Mouse (Mus musculus) T-helper 2 cell (primary cell): ENCODE results near the gene Zgrf1.

Experiments used
- in situ Hi-C: fragments of 300-600 bp; cut with MboI, MseI; formaldehyde crosslinking; loops from one replicate; pipeline ENCODE4 v1.15.1; 2025; ENCODE audit warnings: high pct_unique_total_duplicates

Zgrf1 gene

DNA sequence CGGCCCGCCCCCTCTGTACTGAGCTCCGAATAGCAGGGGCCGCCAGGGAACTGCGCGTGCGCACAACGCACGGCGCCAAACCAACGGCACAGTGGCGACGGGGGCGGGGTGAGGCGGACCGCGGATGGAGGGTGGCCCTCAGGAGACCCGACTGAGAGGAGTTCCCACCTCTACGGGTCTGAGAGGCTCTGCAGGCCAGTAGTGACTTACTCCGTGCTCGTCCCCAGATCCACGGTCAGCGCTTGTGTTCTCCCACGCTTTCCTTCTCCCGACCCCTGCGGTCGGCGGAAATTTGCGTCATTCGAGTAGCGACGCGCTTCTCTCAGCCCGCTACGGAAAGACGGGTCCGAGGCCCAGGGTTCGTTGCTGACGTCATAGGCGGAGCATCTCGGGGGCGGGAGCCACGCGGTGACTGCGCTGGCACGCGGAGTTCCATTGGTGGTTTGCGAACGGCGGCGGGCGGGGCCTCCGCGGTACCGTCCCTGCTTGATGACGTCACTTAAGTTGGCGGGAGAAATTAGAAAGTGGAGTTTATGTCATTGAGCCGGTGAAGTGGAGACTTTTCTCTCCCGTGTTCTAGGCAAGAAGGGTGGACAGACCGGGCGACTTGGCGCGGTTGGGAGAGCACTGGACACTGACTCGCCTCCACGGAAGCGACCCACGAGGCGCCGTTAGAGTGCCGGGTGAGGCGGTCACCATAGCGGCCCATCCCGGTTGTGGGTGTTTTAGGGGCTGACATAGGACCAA is at the start of gene Zgrf1, which contains the start of gene Larp7:
TSS of gene Zgrf1 (plus strand) at position 517 of the 747 bp plus-strand sequence.
TSS of gene Larp7 (minus strand) at position 377 of the 747 bp plus-strand sequence.
- in situ Hi-C loops: no loop called here

DNA sequence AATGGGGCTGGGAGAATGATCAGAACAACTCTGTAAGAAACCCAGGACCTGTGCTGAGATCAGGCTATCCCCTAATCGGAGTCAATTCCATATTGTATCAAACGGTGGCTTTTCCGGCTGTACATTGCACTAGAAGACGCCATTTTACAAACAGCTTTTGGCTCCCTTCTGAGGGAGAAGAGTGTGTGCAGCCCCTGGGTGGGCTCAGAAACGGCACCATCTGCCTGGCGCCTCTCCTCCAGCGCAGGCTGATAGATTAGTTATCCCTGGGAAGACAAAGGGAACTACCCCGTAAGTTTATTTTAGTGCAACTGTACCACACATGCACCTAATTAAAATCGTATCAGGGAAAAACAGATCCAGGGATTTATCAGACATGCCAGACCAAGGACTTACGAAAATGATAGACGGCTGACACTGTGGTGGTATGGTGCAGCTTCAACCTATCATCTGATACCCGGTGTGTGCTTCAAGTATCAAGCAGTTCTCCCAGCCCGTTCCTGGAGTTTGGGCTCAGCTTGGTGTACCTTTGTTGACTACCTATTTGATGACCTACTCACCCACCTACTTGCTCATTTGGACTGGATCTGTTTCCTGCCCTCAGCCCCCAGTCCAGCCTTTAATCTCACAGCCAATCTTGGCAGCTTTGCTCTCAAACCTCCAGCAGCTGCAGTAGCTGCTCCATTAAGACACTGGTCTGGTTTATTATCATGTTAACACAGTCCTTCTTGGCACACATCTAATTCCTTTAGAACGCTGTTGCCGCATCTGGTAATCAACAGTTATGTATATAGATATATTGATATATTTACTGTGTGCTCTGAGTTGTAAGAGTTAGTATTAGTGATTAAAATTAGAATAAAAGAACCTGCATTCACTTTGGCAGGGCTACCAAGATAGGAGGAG is 45.2 kb upstream of the Zgrf1 start:
- in situ Hi-C loops: no loop called here

DNA sequence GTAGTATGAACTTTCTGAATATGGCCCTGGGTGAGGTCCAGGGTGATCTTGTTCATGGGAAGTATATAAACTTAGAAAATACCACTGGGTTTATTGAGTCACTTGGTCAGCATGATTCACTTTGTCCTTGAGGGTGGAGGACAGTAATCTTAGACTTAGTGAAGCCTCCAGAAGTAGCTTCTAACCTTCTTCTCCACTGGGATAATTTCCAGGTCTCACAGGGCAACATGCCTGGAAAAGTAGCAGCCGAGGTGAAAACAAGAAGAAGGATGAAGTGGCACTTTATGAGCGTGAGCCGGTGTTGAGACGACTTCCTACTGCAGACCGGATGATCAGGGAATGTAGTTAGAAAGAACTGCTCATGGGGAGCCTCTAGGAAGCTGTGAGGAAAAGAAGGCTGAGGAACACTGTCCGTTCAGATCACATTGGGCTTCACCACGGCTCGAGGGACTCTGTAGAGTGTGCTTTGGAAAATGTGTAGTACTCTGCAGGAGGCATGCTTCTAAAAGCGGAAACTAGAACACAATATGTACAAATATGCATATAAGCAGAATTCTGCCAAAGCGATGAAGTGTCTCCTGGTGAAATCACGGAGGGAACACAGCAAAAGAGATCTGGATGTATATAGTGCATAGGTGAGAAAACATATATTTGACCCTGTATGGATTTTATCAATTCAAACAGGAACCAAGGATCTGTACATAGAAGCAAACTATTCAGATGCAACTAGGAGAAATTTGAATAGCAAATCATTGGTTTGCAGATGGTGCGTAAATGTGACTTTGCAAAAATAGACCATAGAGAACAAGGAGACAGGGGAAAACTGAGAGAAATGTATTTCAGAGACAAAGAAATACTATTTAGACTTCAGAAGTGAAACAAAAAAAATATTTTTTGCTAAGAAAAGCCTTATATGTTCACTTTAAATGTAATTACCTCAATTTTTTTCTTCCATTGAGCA is 41.2 kb upstream of the Zgrf1 start:
- in situ Hi-C loops: no loop called here

DNA sequence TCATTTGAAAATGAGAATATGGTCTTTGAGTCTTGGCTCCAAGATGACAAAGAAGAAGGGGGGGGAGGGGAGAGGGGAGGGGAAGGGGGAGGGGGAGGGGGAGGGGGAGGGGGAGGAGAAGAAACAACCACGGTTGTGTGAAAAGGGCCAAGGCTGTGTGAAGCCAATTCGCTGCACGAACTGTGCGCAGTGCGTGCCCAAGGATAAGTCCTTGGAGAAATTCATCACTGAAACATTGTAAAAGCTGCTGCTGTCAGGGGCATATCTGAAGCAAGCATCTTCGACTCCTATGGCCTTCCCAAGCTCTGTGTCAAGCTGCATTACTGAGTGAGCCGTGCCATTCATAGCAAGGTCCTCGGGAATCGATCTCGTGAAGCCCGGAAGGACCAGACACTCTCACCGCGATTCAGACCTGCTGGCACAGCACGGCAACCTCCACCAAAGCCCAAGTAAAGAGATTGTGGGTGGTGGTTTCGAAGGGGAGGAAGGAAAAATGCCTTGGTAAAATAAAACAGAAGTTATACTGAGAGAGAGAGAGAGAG is 40.4 kb upstream of the Zgrf1 start:
- in situ Hi-C loops: no loop called here

DNA sequence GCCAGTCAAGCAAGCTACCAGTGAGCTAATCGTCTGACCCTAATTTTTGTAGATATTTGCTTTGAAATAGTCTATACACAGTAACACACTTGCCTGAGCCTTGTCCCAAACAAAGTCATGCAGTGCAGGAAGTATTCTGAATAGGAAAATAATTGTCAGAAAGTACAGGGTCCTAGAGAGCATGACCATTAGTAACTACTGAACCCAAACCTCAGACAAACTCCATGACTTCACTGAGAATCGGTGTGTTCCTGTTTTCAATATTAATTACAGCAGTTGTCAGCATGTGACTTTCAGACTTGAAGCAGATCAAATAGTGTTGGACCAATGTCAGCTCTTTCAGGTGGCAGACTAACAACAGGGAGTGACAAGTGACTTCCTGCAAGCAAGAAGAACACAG is 39.6 kb upstream of the Zgrf1 start:
- in situ Hi-C loops: no loop called here

DNA sequence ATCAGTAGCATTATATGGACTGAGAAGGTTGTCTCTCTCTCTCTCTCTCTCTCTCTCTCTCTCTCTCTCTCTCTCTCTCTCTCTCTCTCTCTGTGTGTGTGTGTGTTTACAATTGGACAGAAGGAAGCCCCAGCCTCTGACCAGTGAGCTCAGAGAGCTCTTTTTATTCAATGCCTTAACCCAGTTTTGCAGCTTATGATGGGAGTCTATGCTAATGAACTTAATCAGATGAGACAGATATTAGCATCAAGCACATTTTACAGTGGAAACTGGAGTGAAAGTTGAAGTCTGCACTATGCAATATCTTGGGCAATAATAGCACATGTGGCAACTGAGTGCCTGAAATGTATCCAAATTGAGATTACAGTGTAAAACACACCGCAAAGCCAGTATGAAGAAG is 38.0 kb upstream of the Zgrf1 start:
- in situ Hi-C loops: no loop called here

DNA sequence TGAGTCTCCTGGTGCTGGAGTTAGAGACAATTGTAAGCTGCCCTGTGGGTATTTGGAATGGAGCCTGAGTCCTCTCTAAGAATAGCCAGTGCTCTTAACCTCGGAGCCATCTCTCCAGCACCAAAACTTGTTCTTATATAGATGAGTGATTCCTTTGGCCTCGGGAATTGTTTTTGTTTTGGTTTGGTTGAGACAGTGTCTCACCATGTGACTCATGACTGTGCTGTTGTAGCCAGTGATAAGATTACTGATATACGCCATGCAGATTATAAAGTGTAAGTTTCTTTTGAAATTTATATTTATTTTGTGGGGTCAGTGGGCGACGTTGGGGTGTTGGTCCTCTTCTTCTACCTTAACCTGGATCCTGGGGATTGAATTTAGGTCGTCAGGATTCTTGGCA is 33.0 kb upstream of the Zgrf1 start:
- in situ Hi-C loops: no loop called here

DNA sequence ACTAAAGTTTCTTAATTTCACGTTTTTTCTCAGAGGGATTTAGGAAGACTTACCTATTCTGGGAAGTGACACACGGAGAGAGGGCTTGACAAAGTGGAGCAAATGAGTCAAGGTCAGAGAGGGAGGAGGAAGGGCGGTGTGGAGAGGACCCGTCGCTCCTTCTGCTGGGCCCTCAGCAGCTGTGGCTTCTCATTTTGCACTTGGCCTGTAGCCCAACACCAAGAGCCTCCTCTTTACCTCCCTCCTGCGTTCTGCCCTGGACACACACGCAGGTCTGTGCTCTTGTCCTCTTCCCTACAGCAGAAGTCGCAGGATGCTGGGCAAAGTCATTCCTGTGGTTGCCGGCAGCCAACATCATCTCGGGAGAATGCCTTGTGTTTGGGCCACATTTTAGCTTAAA is 32.1 kb upstream of the Zgrf1 start:
- in situ Hi-C loops: no loop called here

DNA sequence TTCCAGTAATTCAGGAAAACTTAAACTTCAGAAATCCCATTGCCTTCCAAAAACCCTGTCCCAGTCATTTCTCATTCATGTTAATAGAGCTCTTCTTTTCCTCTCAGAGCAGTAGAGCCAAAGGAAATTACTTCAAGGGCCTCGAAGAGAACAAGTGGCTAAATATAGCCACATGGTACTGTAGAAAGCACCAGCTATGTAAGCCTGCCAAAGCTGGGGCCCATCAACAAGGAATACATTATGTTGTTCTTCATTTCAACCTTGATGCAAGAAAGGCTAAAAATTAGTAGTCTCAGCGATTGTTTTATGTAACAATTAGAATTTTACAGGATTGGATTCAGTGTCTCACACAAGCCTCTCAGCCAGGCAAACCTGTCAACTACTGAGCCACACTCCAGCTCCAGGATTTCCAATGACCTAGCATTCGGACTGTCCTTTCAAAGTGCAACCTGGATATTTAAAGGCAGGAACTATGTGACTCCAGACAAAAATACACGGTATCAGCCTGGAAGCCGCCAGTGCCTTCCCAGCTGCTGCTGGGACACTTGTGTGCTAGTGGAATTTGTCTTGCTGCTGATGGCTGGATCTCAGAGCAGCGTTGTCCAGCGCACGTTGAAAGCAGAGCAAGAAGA is 28.0 kb upstream of the Zgrf1 start:
- in situ Hi-C loops: no loop called here

DNA sequence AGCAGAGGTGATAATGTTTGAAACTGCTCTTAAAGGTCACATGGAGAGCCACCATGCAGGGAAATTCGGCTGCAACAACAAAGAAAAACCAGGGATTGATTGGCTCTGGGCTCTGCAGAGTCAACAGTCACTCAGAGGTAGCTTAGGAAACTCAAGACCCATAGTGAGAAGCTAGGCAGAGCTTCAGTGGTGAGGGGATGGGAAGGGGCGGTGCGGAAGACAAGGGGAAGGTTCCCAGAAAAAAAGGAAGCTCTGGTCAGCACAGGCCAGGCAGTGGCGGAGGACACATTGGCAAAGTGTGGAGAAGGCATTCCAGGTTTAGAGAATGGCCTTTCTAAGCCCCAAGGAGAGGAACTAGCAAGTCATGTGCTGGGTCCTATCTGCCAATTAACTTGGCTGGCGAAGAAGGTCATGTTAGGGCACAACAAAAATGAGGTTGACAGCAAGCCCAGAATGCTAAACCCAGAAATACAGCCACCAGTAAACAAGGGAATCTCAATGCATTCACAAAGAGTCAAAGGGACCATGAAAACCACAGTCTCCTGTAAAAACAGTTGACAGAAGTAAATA is 25.7 kb upstream of the Zgrf1 start:
- in situ Hi-C loops: no loop called here

DNA sequence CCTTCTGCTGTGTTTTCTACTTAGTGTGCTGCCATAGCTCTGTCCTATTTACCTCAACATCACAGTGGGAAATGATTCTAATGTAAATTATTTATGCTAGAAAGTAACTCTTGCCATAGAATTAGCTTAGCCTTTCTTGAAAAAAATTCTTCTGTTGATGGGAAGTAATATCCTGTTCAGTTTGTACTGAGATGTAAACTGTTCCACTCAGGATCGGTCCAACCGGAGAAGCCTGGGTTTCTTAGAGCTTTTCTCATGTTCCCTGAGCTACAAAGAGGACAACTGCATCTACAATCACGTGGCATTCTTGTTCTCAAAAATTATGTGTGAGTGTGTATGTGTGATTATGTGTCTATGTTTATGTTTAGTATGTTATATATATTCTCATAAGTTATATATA is 24.1 kb upstream of the Zgrf1 start:
- in situ Hi-C loops: no loop called here

DNA sequence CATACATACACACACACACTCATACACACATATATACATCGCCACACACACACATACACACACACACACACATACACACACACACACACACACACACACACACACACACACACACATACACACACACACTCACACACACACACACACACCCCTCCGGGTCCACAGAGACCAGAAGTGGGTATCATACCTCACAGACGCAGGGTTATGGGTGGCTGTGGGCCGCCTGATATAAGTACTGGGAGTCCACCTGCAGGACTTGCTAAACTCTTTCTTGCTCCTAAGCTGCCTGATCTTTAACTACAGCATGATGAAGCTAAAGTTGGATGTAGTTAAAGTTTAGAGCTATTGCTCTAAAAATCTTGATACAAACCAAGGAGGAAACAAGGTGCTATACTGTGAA is 23.5 kb upstream of the Zgrf1 start:
- in situ Hi-C loops: no loop called here

DNA sequence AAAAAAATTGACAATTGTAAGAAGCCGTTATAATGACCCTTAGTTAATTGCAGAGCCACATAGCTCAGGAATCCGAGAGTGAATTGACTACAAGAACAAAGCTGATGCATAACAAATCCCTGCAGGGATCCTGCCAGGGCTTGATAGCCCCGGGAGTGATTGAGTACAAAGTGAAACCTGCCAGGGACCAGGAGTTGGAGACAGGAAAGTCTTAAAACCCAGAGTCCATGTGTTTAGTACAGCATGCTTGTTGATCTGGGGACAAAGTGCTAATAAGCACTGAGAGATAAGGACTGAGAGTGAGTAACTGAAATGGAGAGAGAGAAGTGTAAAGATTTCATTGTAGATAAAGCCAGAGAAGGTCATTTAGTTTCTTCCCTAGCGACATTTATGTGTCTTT is 23.0 kb upstream of the Zgrf1 start:
- in situ Hi-C loops: no loop called here

DNA sequence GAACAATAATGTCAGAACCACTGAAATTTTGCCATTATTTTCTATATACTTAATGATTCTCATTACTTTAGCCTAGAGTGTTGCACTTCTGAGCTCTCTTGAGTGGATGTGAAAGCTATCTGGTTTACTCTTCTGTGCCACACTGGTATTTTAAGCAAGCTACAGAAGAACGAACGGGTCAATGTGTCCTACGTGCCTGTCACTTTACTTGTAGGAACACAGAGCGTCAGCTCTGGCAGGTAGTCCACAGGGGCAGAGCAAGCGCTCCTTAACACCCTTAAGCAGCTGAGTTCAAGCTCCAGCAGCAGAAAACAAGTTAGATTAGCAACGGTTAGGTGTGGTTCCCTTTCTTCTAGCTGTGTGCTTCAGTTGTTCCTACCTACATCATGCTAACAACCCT is 14.1 kb upstream of the Zgrf1 start:
- in situ Hi-C loops: no loop called here

DNA sequence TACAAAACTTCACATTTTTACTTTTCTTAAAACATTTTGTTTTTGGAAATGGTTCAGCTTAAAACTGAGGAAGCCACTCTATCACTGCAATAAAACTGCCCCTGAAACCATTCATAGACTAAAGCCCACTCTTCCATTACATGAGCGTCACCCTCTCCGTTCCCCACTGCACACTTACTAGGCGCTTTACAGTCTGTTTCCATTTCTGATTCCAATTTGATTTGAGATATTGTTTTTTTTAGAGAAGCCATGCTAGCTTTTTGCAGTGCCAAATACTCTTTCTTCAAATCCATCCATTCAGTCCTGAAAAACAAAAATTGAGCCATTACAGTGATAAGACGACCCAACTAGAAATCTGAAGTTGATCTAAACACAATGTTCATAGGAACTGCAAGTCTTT is 9.3 kb upstream of the Zgrf1 start:
- in situ Hi-C loops: loop anchor here (5.0 kb wide), 2 partner anchors 87 to 222 kb away; no protein-coding TSS in a partner anchor

DNA sequence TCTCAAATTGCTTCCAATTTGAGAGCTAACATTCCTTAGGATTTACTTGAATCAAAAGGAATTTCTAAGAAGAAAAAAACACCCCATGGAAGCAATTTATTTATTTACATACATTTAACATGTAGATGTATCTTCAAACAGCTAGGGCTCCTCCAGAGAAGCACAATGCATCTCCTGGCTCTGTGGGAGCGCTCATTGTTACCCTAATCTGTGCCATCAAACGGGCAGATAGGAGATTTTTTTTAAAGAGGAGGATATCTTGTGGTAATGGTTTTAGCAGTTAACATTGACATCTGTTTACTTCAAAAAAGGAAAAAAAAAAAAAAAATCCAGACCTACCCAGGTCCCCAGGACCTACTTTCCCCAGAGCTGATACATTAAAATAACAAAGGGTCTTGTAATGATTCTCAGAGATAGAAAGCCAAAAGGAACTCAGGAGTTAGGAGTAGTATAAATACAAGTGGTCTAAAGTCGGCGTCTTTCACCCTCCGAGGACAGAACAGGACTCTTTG is 8.6 kb upstream of the Zgrf1 start:
- in situ Hi-C loops: loop anchor here (5.0 kb wide), 2 partner anchors 87 to 222 kb away; no protein-coding TSS in a partner anchor

DNA sequence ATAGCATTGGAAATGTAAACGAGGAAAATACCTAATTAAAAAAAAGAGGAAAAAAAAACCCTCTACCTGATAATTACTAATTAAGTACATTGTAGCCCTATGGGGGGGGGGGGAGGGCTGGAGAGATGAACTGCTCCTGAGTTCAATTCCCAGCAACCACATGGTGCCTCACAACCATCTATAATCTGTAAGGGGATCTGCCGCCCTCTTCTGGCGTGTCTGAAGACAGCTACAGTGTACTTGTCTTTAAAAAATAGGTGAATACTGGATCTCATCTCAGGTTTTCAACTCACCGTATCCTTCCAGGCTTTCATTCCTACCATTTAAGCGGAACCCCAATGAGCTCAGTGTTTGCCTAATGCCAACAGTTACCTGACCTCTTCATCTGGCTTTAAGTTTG is 5.4 kb upstream of the Zgrf1 start:
- in situ Hi-C loops: no loop called here

DNA sequence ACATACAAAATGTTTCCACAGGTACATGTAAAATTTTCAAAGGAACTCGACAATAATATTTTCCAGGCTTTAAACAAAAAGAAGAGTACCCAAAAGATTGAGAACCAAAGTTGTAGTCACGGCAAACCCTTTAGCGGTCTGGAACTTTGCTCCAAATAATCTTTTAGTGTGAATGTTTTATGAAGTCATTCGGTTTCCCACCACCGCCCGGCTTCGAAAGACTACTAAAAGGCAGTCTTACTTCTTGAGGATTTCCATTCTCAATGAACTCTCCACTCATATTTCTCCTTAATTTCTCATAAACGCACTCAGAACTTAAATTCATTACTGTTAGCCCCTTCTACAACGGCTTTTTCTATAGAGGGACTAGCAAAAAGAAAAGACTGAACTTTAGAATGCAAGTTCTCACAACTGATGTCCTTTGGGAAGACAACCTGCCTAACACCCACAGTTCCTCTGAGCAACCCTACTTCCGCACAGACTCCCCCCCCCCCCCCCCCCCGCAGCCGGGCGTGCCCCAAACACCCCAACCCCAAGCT is 786 bp upstream of the Zgrf1 start:
- in situ Hi-C loops: no loop called here

DNA sequence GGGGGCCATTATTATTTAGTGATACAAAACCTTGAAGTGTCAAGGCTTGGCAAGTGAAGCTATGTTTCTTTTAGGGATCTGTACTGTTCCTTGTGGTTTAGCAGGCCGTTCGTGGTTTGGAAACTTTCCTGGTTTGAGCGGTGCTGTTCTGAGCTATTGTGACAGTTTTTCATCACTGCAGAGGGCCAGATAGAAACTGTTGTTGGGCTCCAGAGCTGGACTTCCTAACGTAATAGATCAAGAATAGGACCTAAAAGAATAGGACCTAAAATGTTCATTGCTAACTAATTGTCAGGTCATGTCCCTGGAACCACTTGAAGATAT is 393 bp downstream of the Zgrf1 start:
- in situ Hi-C loops: no loop called here

DNA sequence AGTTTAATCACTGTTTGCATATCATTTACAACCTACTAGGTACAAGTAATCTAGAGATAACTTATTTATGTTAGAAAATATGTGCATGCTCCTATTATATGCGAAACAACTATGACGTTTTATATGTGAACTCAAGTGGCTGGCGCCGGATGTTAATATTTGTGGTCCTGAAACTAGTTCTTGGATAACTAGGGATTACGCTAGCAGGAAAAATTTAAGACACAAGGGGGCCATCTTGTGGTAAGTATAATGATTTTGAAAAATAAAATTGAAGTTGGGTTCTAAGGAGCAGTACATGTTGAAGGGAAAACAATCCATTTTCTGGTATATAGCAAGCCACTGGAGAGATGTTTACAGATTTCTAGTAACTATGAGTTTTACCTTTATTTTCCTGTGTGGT is 1.4 kb downstream of the Zgrf1 start:
- in situ Hi-C loops: no loop called here
